Mouse (Mus musculus): ENCODE measurements at regions not wholly inside any gene's neighbourhood (a gene's known extent, or its start where the extent isn't known, plus 50 kb on each side); places are given as distances from the start of the nearest gene placed in this dataset.
A peak's percentile ranks its signal among the peaks of the same experiment; 100 is the strongest.

- TF ChIP-seq CTCF (IDR thresholded peaks at IDR 0.05; ENCODE audit: borderline replicate concordance, extremely low read depth, insufficient read depth, insufficient read length) (peak; percentile 79), POLR2A (IDR thresholded peaks at IDR 0.05; ENCODE audit: borderline replicate concordance, extremely low read depth, insufficient read depth, insufficient read length, poor library complexity, severe bottlenecking) (no peak)
Observed at GRCm38 (mm10) chr13:31082448-31083140, 108.6 kb downstream of the Gm5447 start.

Data from brain, embryonic 14.5 days (tissue).